Mouse (Mus musculus) liver, adult 2 months (tissue): ENCODE measurements around the gene Cntrob. TPM values are rescaled to one million over a fixed set of nuclear protein-coding genes. Genes with fewer than 3 reads are reported as not detected.

ENCODE experiments used
- DNase-seq: peaks from one replicate; pipeline ENCODE4 v3.0.0-alpha.2; 2011; ENCODE audit warnings: low read depth, low spot score; ENCODE audit errors: extremely low read depth
- H3K27ac ChIP-seq: fragments of 200-500 bp; replicated peaks from 2 replicates; pipeline ENCODE4 v1.5.1; 2012; ENCODE audit warnings: low read depth, mild to moderate bottlenecking, control low read depth, inconsistent platforms, low read length; ENCODE audit not compliant: insufficient read depth
- H3K27me3 ChIP-seq: fragments of 200-500 bp; 2 replicates; pipeline ENCODE4 v1.6.1; 2012; ENCODE audit warnings: mild to moderate bottlenecking, moderate library complexity, low read length, inconsistent platforms; ENCODE audit not compliant: control insufficient read depth, insufficient read depth
- H3K36me3 ChIP-seq: fragments of 200-500 bp; 2 replicates; pipeline ENCODE4 v1.6.1; 2012; ENCODE audit warnings: low read length, inconsistent platforms; ENCODE audit not compliant: control insufficient read depth, insufficient read depth
- H3K4me1 ChIP-seq: fragments of 200-500 bp; 2 replicates; pipeline ENCODE4 v1.6.1; 2011; ENCODE audit warnings: low read length; ENCODE audit not compliant: control insufficient read depth, insufficient read depth
- H3K4me3 ChIP-seq: fragments of 200-500 bp; 2 replicates; pipeline ENCODE4 v1.5.1; 2011; ENCODE audit warnings: low read depth, mild to moderate bottlenecking, control low read depth, low read length, moderate library complexity; ENCODE audit not compliant: insufficient read depth
- H3K79me2 ChIP-seq: fragments of 200-500 bp; 2 replicates; pipeline ENCODE4 v1.6.1; 2012; ENCODE audit warnings: inconsistent platforms, mild to moderate bottlenecking, low read length, moderate library complexity; ENCODE audit not compliant: control insufficient read depth, insufficient read depth
- H3K9ac ChIP-seq: fragments of 200-500 bp; 2 replicates; pipeline ENCODE4 v1.6.1; 2012; ENCODE audit warnings: low read depth, mild to moderate bottlenecking, control low read depth, inconsistent platforms, low read length
- CTCF ChIP-seq: fragments of 200-500 bp; IDR thresholded peaks from 2 replicates; pipeline ENCODE4 v1.5.1; 2011; ENCODE audit warnings: low read depth, low read length, control low read depth
- POLR2A ChIP-seq: fragments of 200-500 bp; IDR thresholded peaks from 2 replicates; pipeline ENCODE4 v1.6.1; 2011; ENCODE audit warnings: low read length, control low read depth; ENCODE audit not compliant: insufficient read depth; ENCODE audit errors: extremely low read depth
- WGBS: fragments of 180-500 bp; shearing (Covaris S2); methylation state at CpG from one replicate; pipeline ENCODE4 v1.1.7; 2018; 5-methylcytosine and 5-hydroxymethylcytosine counted together
- polyA plus RNA-seq: library from polyadenylated mRNA; depleted of rRNA; stranded (reverse); fragments of >200 nt; gene quantifications from 2 replicates; pipeline ENCODE4 v1.2.3, GENCODE M21; 2012; rRNA removed
- total RNA-seq: library from RNA; depleted of rRNA; stranded (reverse); fragments of >200 nt; gene quantifications from 2 replicates; pipeline ENCODE4 v1.2.3, GENCODE M21; 2014; rRNA removed

The Cntrob gene
- total RNA-seq (2.5 and 3.0 TPM in 2 replicates), polyA plus RNA-seq (3.0 and 3.9 TPM in 2 replicates)

DNA sequence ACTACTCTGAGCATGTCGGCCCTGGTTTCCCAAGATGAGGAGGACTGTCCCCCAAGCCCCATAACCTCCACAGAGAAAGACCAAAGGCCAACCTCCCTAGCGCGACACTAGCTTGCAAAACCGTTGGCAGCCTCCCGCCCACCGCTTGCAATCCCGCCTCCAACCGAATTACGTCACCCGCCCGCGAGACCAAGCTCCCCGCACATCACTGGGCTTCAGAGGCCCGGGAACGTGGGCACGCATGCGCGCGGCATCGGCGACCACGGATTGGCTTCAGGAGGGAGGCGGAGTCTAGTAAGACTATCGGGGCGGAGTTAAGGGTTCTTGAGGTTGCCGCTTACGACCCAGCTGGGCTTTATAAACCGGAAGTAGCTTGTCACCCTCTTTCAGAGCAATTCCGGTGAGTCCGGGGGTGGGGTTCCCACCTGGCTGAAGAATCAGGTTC lies at the start of gene Cntrob, which contains the start of gene Trappc1:
Cntrob (minus strand) TSS at position 109 of the 445 bp plus-strand sequence.
Trappc1 (plus strand) TSS at position 314 of the 445 bp plus-strand sequence.
- no peaks in the 10 kb centered on the region; the same call in 1 of the 2 replicates for H3K79me2 ChIP-seq
- H3K4me1 ChIP-seq = peaks cover 7% of the 10 kb centered on the region
- H3K4me3 ChIP-seq = peak within 1 kb of the TSS; percentile 59
- H3K36me3 ChIP-seq = no peaks in the 10 kb centered on the region
- H3K27me3 ChIP-seq = no peaks in the 10 kb centered on the region
- DNase-seq = peak; percentile 96
- H3K27ac ChIP-seq = peak within 1 kb of the TSS; percentile 70
- H3K9ac ChIP-seq = peak within 1 kb of the TSS; percentile 71
- TF ChIP-seq CTCF = no peak
- TF ChIP-seq POLR2A = peak; percentile 66; the same call in 1 of the 2 replicates
- 0% methylated on average over 30 of the region's 30 CpGs for WGBS

DNA sequence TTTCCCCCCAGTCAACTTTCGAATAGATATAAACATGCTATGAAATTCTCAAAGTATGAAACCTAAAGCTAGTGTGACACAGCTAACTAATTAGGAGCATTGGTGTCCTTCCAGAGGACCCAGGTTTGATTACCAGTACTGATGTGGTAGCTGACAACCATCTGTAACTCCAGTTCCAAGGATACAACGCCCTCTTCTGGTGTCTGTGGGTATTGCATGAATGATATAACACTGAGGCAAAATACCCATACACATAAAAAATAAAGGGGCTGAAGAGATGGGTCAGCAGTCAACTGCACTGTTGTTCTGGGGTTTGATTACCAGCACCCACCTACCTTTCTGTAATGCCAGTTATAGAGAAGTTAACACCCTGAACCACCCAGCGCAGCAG lies 49.2 kb upstream of the Cntrob start:
- Histone ChIP-seq H3K4me1 (peaks cover 10% of the 10 kb centered on the region), H3K36me3 (no peaks in the 10 kb centered on the region), H3K27ac (no peak overlapping the region), H3K9ac (no peak overlapping the region), H3K27me3 (no peaks in the 10 kb centered on the region), H3K4me3 (no peak overlapping the region), H3K79me2 (no peaks in the 10 kb centered on the region; the same call in 1 of the 2 replicates)
- 61% methylated on average over 3 of the region's 3 CpGs for WGBS
- no peak for DNase-seq
- TF ChIP-seq CTCF (peak; percentile 27; the same call in 1 of the 2 replicates), POLR2A (no peak)

DNA sequence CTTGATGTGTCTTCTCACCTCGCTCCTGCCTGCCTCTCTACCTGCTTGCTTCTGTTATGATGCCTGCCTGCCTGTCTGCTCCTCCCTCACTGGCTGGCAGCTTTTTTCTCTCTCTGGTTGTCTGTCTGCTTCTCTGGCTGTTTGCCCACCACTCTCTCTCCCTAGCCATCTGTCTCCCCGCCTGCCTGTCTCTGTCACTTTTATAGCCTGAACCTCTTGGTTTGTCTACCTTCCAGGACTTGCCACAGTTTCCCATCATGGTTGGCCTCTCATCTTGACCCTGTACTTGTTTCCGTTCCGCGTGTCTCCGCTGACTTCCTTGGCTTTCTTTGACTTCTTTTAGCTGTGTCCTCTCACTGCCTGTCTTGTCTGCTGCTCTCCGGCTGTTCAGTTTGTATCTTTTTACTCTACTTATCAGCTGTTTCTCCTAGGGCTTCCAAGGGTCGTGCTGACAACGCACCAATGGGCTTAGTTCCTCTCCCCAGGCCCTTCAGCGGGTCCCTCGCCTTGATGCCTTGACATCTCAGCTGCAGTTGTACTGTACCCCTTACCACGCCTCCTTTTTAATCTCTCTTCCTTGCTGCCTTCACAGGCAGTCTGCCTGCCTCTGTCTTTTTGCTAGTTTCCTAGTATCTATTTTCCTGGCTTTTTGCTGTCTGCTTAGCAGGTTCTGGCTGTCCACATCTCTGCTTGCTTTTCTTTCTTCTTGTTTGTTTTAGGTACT lies 48.6 kb upstream of the Cntrob start:
- WGBS = 79% methylated on average over 12 of the region's 12 CpGs
- Histone ChIP-seq H3K4me3 (no peak overlapping the region), H3K4me1 (peaks cover 11% of the 10 kb centered on the region), H3K9ac (no peak overlapping the region), H3K36me3 (no peaks in the 10 kb centered on the region), H3K27ac (no peak overlapping the region), H3K27me3 (no peaks in the 10 kb centered on the region), H3K79me2 (no peaks in the 10 kb centered on the region; the same call in 1 of the 2 replicates)
- DNase-seq = no peak
- TF ChIP-seq CTCF (no peak), POLR2A (no peak)

DNA sequence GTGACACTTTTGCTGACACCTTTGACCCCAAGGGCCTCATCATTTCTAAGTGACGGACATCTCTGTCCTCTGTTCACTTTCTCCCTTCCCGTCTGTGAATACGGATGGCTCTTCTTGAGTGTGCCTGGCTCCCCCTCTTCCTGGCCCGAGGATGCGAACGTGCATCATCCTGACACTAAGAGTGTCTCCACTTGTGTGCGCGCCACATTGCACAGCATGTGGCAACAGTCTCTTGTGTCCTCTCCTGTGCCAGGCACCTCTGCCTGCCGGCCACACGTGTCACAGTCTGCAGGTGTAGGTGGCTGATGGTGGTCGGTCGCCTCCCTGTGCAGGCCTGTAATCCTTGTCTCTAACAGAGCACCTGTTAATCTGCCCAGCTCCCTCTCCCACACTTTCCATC lies 48.0 kb upstream of the Cntrob start:
- Histone ChIP-seq H3K9ac (no peak overlapping the region), H3K79me2 (no peaks in the 10 kb centered on the region; the same call in 1 of the 2 replicates), H3K27me3 (no peaks in the 10 kb centered on the region), H3K27ac (no peak overlapping the region), H3K36me3 (no peaks in the 10 kb centered on the region), H3K4me1 (peaks cover 7% of the 10 kb centered on the region), H3K4me3 (no peak overlapping the region)
- 74% methylated on average over 12 of the region's 12 CpGs for whole genome bisulfite sequencing
- no peak for TF ChIP-seq CTCF
- no peak for TF ChIP-seq POLR2A
- DNase-seq = no peak

DNA sequence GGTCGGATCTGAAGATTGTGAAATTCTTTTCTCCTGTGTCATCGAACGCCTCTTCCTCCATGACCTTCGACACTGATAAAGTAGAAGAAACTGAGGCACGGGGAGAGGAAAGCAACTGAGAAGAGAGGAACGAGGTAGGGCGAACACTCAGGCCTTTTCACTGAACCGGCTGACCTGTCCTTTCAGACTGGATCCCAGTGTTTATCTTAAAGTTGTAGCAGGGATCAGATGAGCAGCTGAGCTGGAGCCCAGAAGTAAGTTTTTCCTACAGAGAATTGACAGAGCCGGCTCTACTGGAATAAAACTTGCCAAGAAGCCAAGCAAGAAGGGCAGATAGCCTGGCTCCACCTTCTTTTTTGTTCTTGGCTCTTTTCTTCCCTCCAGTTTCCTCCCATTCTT lies 47.2 kb upstream of the Cntrob start:
- no peak overlapping the region for H3K4me3 ChIP-seq
- peak; percentile 61 for DNase-seq
- no peak overlapping the region for H3K9ac ChIP-seq
- peaks cover 9% of the 10 kb centered on the region for H3K4me1 ChIP-seq
- H3K27me3 ChIP-seq = no peaks in the 10 kb centered on the region
- H3K36me3 ChIP-seq = no peaks in the 10 kb centered on the region
- TF ChIP-seq CTCF (no peak), POLR2A (no peak)
- no peaks in the 10 kb centered on the region; the same call in 1 of the 2 replicates for H3K79me2 ChIP-seq
- peak overlapping the region; percentile 1; the same call in 1 of the 2 replicates for H3K27ac ChIP-seq
- 12% methylated on average over 9 of the region's 9 CpGs for WGBS
